Mouse (Mus musculus) heart, embryonic 16.5 days (tissue): Measurements from ENCODE around the gene Pax3. TPM values are rescaled to one million over a fixed set of nuclear protein-coding genes. Genes with fewer than 3 reads are reported as not detected.

Source experiments
- ATAC-seq: fragments of 200-750 bp; cut with Nextera tagmentation; replicated peaks from 2 replicates; pipeline ENCODE4 v1.8.0; 2017; ENCODE audit warnings: moderate number of reproducible peaks; ENCODE audit not compliant: insufficient read depth, low FRiP score; ENCODE audit errors: extremely low read depth
- H3K27ac ChIP-seq: fragments of 300-500 bp; sonication (generic); 2 replicates; pipeline ENCODE4 v1.5.1; 2014; ENCODE audit warnings: mild to moderate bottlenecking, low read length, control low read depth, moderate library complexity
- H3K27me3 ChIP-seq: fragments of 300-500 bp; sonication (generic); 2 replicates; pipeline ENCODE4 v1.6.1; 2014; ENCODE audit warnings: low read length, mixed read lengths; ENCODE audit not compliant: control insufficient read depth, insufficient read depth
- H3K36me3 ChIP-seq: fragments of 300-500 bp; sonication (generic); 2 replicates; pipeline ENCODE4 v1.6.1; 2014; ENCODE audit not compliant: control insufficient read depth, insufficient read depth
- H3K4me1 ChIP-seq: fragments of 300-500 bp; sonication (generic); 2 replicates; pipeline ENCODE4 v1.6.1; 2014; ENCODE audit warnings: low read length, mixed read lengths; ENCODE audit not compliant: control insufficient read depth, insufficient read depth
- H3K4me2 ChIP-seq: fragments of 300-500 bp; sonication (generic); 2 replicates; pipeline ENCODE4 v1.6.1; 2014; ENCODE audit warnings: low read depth, mild to moderate bottlenecking, control low read depth, low read length
- H3K4me3 ChIP-seq: fragments of 300-500 bp; sonication (generic); 2 replicates; pipeline ENCODE4 v1.5.1; 2014; ENCODE audit warnings: mild to moderate bottlenecking, control low read depth, low read length
- H3K9ac ChIP-seq: fragments of 300-500 bp; sonication (generic); 2 replicates; pipeline ENCODE4 v1.6.1; 2014; ENCODE audit warnings: low read length, control low read depth
- H3K9me3 ChIP-seq: fragments of 300-500 bp; sonication (generic); replicated peaks from 2 replicates; pipeline ENCODE4 v1.6.1; 2016; ENCODE audit warnings: low read length; ENCODE audit not compliant: control insufficient read depth
- WGBS: fragments of 180-500 bp; shearing (Covaris S2); extraction: QIAGEN DNeasy Blood & Tissue Kit; methylation state at CpG from one replicate; pipeline ENCODE4 v1.1.7; 2014; 5-methylcytosine and 5-hydroxymethylcytosine counted together
- polyA plus RNA-seq: library from polyadenylated mRNA; unstranded; fragments of >200 nt; fragmentation: Nextera tagmentation; extraction: Ambion mirVana; gene quantifications from 2 replicates; pipeline ENCODE4 v1.2.1, GENCODE M21; 2015

The Pax3 gene
- polyA plus RNA-seq, 1 experiment from 2014 or later = 0.04 TPM

- H3K9ac ChIP-seq = no peak overlapping the region
- WGBS = under 1% methylated on average over 36 of the region's 36 CpGs
- ATAC-seq = no peak; the same call in 1 of the 2 replicates
- no peaks in the 10 kb centered on the region for H3K9me3 ChIP-seq
- peak overlapping the region; percentile 69 for H3K4me3 ChIP-seq
- no peak overlapping the region for H3K27ac ChIP-seq
- H3K27me3 ChIP-seq = peaks cover 88% of the 10 kb centered on the region
- peaks cover 11% of the 10 kb centered on the region for H3K4me1 ChIP-seq
- H3K36me3 ChIP-seq = no peaks in the 10 kb centered on the region
- peak overlapping the region; percentile 99 for H3K4me2 ChIP-seq
Measured at GRCm38 (mm10) chr1:78215749-78216508, 19.0 kb upstream of the Pax3 start.

DNA sequence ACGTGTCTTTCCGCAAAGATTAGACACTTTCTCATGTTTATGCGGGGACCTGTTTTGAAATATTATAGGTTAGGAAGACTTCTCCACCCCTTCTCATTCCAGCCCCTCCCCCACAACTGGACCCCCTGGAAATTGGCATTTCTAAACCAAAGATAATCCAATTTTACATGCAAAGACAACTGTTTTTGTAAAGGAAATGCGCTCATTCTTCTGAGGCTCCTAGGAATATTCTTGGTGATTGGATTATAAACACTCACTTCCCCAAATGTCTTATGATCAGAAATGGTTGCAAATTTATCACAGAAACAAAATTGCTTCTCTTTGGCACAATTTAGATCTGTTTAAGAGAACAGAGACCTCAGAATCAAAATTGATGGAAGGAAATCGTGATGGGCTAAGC is 14.1 kb upstream of the Pax3 start:
- H3K9ac ChIP-seq = no peak overlapping the region
- WGBS = 8% methylated on average over 5 of the region's 5 CpGs
- H3K27me3 ChIP-seq = peaks cover 94% of the 10 kb centered on the region
- H3K4me1 ChIP-seq = 0 out of 2 replicates have a peak, but pooled peaks cover 1% of the 10 kb centered on the region
- H3K36me3 ChIP-seq = no peaks in the 10 kb centered on the region
- no peak overlapping the region for H3K4me2 ChIP-seq
- H3K9me3 ChIP-seq = no peaks in the 10 kb centered on the region
- H3K4me3 ChIP-seq = no peak overlapping the region
- H3K27ac ChIP-seq = no peak overlapping the region
- no peak for ATAC-seq

DNA sequence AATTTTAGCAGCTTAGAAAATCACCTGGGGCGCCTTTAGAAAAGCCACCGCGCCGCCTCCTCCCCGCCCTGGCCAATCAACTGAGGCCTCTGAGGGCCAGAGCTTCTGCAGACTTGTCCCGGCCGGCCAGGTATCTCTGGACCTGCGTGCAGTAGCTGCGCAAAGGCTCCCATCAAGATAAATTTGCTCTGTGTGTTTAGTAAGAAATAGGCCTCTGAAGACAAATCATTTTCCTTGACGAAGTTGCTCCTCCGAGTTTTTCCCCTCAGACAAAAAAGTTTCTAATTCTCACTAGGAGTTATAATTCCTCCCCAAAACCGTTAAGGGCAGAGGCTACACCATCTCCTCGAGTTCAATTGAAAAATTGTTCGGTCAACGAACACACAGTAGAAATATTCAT is 13.6 kb upstream of the Pax3 start:
- H3K9ac ChIP-seq = no peak overlapping the region
- no peaks in the 10 kb centered on the region for H3K9me3 ChIP-seq
- no peak overlapping the region for H3K4me3 ChIP-seq
- 4% methylated on average over 15 of the region's 15 CpGs for WGBS
- peaks cover 94% of the 10 kb centered on the region for H3K27me3 ChIP-seq
- no peak for ATAC-seq
- H3K4me1 ChIP-seq = no peaks in the 10 kb centered on the region
- H3K27ac ChIP-seq = no peak overlapping the region
- no peaks in the 10 kb centered on the region for H3K36me3 ChIP-seq
- H3K4me2 ChIP-seq = no peak overlapping the region

DNA sequence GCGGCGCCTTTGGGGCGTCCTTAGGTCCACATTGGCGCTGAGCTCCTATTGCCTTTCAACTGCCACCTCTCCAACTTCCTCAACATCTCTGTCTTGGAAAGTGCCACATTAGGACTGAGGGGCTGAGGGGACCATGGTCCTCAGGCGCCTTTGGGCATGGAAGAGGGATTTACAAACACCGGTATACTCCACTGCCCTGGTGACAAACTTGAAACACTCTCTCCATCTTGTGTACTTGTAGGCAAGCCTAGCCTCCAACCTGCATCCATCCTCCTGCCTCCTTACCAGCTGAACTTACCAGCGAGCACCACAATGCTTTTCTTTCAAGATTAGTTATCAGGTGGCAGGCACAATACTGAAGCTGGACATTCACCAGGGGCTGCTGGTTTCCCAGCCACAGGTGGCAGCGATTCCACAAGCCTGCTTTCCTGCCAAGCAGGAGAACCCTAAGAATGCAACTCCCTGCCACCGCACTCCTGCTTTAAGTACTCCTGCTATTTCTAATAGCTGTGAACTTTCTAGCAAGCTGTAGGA is 11.4 kb upstream of the Pax3 start:
- peaks cover 3% of the 10 kb centered on the region; the same call in 1 of the 2 replicates for H3K4me1 ChIP-seq
- WGBS = 3% methylated on average over 9 of the region's 9 CpGs
- H3K9me3 ChIP-seq = no peaks in the 10 kb centered on the region
- ATAC-seq = no peak
- H3K4me3 ChIP-seq = no peak overlapping the region
- H3K27ac ChIP-seq = no peak overlapping the region
- no peak overlapping the region for H3K4me2 ChIP-seq
- H3K36me3 ChIP-seq = no peaks in the 10 kb centered on the region
- H3K9ac ChIP-seq = no peak overlapping the region
- peaks cover 96% of the 10 kb centered on the region for H3K27me3 ChIP-seq

DNA sequence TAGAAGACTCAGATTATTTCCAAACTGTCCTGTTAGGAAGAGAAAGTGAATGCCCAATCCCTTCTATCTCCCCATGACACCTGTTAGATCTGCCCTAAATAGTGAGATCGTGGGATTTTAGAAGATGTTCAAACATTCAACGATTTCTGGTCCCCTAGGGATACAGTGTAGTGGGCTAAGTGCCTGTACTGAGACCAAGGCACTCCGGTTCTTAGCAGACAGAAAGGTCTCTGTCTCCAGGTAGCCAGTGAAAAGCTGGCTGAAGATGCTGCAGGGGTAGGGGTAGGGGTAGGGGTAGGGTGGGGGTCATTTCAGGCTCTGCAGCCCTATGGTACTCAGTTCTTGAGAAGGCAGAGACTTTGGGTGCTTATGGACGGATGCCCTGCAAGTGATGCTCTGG is 7.4 kb upstream of the Pax3 start:
- Histone ChIP-seq H3K36me3 (no peaks in the 10 kb centered on the region), H3K9ac (no peak overlapping the region), H3K4me1 (peaks cover 6% of the 10 kb centered on the region; the same call in 1 of the 2 replicates), H3K4me3 (peak overlapping the region; percentile 56), H3K4me2 (peak overlapping the region; percentile 70), H3K27me3 (peaks cover 90% of the 10 kb centered on the region), H3K9me3 (no peaks in the 10 kb centered on the region), H3K27ac (no peak overlapping the region)
- no peak for ATAC-seq
- 25% methylated on average over 4 of the region's 4 CpGs for WGBS

GRCm38 (mm10) chr1:78203622-78204211 is 6.8 kb upstream of the Pax3 start:
- H3K9ac ChIP-seq = no peak overlapping the region
- peak overlapping the region; percentile 70 for H3K4me2 ChIP-seq
- no peak for ATAC-seq

GRCm38 (mm10) chr1:78203086-78203614 is 6.2 kb upstream of the Pax3 start:
- H3K27ac ChIP-seq = no peak overlapping the region
- no peak overlapping the region for H3K9ac ChIP-seq
- no peaks in the 10 kb centered on the region for H3K36me3 ChIP-seq
- 3% methylated on average over 14 of the region's 14 CpGs for WGBS
- H3K4me2 ChIP-seq = peak overlapping the region; percentile 70
- peaks cover 6% of the 10 kb centered on the region; the same call in 1 of the 2 replicates for H3K4me1 ChIP-seq
- peak overlapping the region; percentile 56 for H3K4me3 ChIP-seq
- H3K9me3 ChIP-seq = no peaks in the 10 kb centered on the region
- peaks cover 87% of the 10 kb centered on the region for H3K27me3 ChIP-seq
- ATAC-seq = no peak

More at GRCm38 (mm10) chr1:78203622-78204211, 6.8 kb upstream of the Pax3 start:
- H3K4me3 ChIP-seq = peak overlapping the region; percentile 56
- no peaks in the 10 kb centered on the region for H3K9me3 ChIP-seq
- peaks cover 6% of the 10 kb centered on the region; the same call in 1 of the 2 replicates for H3K4me1 ChIP-seq
- H3K36me3 ChIP-seq = no peaks in the 10 kb centered on the region
- WGBS = 1% methylated on average over 33 of the region's 33 CpGs
- peaks cover 89% of the 10 kb centered on the region for H3K27me3 ChIP-seq
- H3K27ac ChIP-seq = no peak overlapping the region

DNA sequence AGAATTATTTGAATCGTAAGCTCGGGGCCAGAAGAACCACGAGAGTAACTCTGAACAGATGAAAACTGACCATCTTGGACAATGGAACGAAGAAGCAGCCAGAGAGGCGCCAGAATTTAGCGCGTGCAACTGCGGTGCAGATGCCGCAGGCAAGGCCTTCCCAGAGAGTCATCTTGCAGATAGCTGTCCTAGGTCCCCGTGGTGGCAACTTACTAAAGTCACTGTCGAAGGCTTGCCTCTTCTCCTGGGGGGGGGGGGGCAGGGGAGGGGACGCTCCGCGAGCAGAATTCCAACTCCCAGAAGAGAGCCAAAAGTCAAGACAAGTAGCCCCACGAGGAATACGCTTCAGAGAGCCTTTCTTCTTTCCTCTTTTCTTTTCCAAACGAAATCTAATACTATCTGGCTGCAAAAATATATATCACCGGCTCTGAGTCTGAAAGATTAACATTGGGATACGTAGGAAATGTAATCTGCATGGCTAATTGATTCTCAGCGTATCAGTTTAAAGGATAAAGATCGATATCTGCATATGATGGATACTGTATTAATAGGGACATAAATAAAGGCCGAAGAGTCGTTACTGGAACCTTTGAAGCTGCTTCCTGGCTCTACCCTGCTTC is 5.6 kb upstream of the Pax3 start:
- WGBS = 2% methylated on average over 23 of the region's 23 CpGs
- no peak overlapping the region for H3K9ac ChIP-seq
- H3K4me3 ChIP-seq = no peak overlapping the region
- H3K27ac ChIP-seq = no peak overlapping the region
- peaks cover 6% of the 10 kb centered on the region; the same call in 1 of the 2 replicates for H3K4me1 ChIP-seq
- ATAC-seq = no peak
- H3K27me3 ChIP-seq = peaks cover 87% of the 10 kb centered on the region
- H3K4me2 ChIP-seq = no peak overlapping the region
- H3K36me3 ChIP-seq = no peaks in the 10 kb centered on the region
- no peaks in the 10 kb centered on the region for H3K9me3 ChIP-seq
